Mouse (Mus musculus) heart, adult 2 months (tissue): ENCODE measurements at regions not wholly inside any gene's neighbourhood (a gene's known extent, or its start where the extent isn't known, plus 50 kb on each side); places are given as distances from the start of the nearest gene placed in this dataset.

Source experiments
- DNase-seq, 2 experiments: peaks; one replicate each; pipeline ENCODE4 v3.0.0; 2021
- H3K27ac ChIP-seq: fragments of 200-600 bp; 2 replicates; pipeline ENCODE4 v1.8.1; 2022
- H3K27me3 ChIP-seq: fragments of 200-500 bp; 2 replicates; pipeline ENCODE4 v1.6.1; 2012; ENCODE audit warnings: mild to moderate bottlenecking, low read length, inconsistent platforms, mixed read lengths; ENCODE audit not compliant: control insufficient read depth, insufficient read depth
- H3K36me3 ChIP-seq: fragments of 200-500 bp; 2 replicates; pipeline ENCODE4 v1.6.1; 2012; ENCODE audit warnings: low read length, inconsistent platforms; ENCODE audit not compliant: control insufficient read depth, insufficient read depth
- H3K4me1 ChIP-seq: fragments of 200-500 bp; 2 replicates; pipeline ENCODE4 v1.6.1; 2011; ENCODE audit warnings: low read length; ENCODE audit not compliant: control insufficient read depth, insufficient read depth
- H3K4me3 ChIP-seq: fragments of 200-600 bp; 2 replicates; pipeline ENCODE4 v1.8.1; 2022
- H3K79me2 ChIP-seq: fragments of 200-500 bp; replicated peaks from 2 replicates; pipeline ENCODE4 v1.6.1; 2012; ENCODE audit warnings: mild to moderate bottlenecking, inconsistent platforms, low read length, moderate library complexity, mixed read lengths; ENCODE audit not compliant: control insufficient read depth, insufficient read depth
- H3K9ac ChIP-seq: fragments of 200-500 bp; 2 replicates; pipeline ENCODE4 v1.6.1; 2012; ENCODE audit warnings: low read depth, mild to moderate bottlenecking, control low read depth, inconsistent platforms, low read length, mixed read lengths
- CTCF ChIP-seq: fragments of 200-600 bp; IDR thresholded peaks from 2 replicates; pipeline ENCODE4 v1.8.1; 2022; ENCODE audit warnings: antibody characterized with exemption, mild to moderate bottlenecking, moderate library complexity
- EP300 ChIP-seq: fragments of 200-500 bp; IDR thresholded peaks from 2 replicates; pipeline ENCODE4 v1.6.1; 2011; ENCODE audit warnings: low read depth, low read length, control low read depth; ENCODE audit not compliant: insufficient read depth
- POLR2A ChIP-seq: fragments of 200-500 bp; IDR thresholded peaks from 2 replicates; pipeline ENCODE4 v1.6.1; 2011; ENCODE audit warnings: mild to moderate bottlenecking, low read depth, low read length, control low read depth; ENCODE audit not compliant: insufficient read depth
- WGBS: fragments of 180-500 bp; shearing (Covaris S2); methylation state at CpG from one replicate; pipeline ENCODE4 v1.1.7; 2018; 5-methylcytosine and 5-hydroxymethylcytosine counted together
- intact Hi-C: fragments of 180-260 bp; cut with DNase I; formaldehyde crosslinking; loops from one replicate; pipeline ENCODE4 v1.15.1; 2025

- Histone ChIP-seq H3K4me1 (no peaks in the 10 kb centered on the region), H3K9ac (no peak overlapping the region), H3K4me3 (no peak overlapping the region), H3K36me3 (no peaks in the 10 kb centered on the region), H3K27me3 (no peaks in the 10 kb centered on the region), H3K79me2 (peaks cover 2% of the 10 kb centered on the region; the same call in 1 of the 2 replicates), H3K27ac (no peak overlapping the region)
- WGBS = 57% methylated on average over 2 of the region's 2 CpGs
- no peak for DNase-seq
- intact Hi-C loops = no loop called here
- TF ChIP-seq EP300 (no peak), POLR2A (no peak), CTCF (no peak)
Observed at GRCm38 (mm10) chr17:51646416-51646815, 186.7 kb downstream of the Satb1 start.

- no peak overlapping the region for H3K9ac ChIP-seq
- H3K4me1 ChIP-seq = no peaks in the 10 kb centered on the region
- H3K27me3 ChIP-seq = no peaks in the 10 kb centered on the region
- intact Hi-C loops = no loop called here
- no peak overlapping the region for H3K27ac ChIP-seq
- H3K4me3 ChIP-seq = no peak overlapping the region
- TF ChIP-seq POLR2A (no peak), CTCF (no peak), EP300 (no peak)
- peaks cover 2% of the 10 kb centered on the region; the same call in 1 of the 2 replicates for H3K79me2 ChIP-seq
- no peaks in the 10 kb centered on the region for H3K36me3 ChIP-seq
- WGBS = 68% methylated on average over 1 of the region's 1 CpGs
- no peak for DNase-seq
Observed at GRCm38 (mm10) chr17:51645866-51646265, 187.2 kb downstream of the Satb1 start.

GRCm38 (mm10) chr17:51642682-51643081 lies 190.4 kb downstream of the Satb1 start:
- no peak for DNase-seq
- intact Hi-C loops = no loop called here
- TF ChIP-seq EP300 (no peak), CTCF (no peak), POLR2A (no peak)

GRCm38 (mm10) chr17:51635913-51636312 lies 197.2 kb downstream of the Satb1 start:
- H3K36me3 ChIP-seq = no peaks in the 10 kb centered on the region
- intact Hi-C loops = no loop called here
- no peak overlapping the region for H3K27ac ChIP-seq
- H3K27me3 ChIP-seq = no peaks in the 10 kb centered on the region
- H3K79me2 ChIP-seq = no peaks in the 10 kb centered on the region
- H3K9ac ChIP-seq = no peak overlapping the region
- 81% methylated on average over 4 of the region's 4 CpGs for WGBS
- no peak for DNase-seq
- TF ChIP-seq EP300 (no peak), CTCF (no peak), POLR2A (no peak)
- H3K4me3 ChIP-seq = no peak overlapping the region
- no peaks in the 10 kb centered on the region for H3K4me1 ChIP-seq

More at GRCm38 (mm10) chr17:51642682-51643081, 190.4 kb downstream of the Satb1 start:
- no peaks in the 10 kb centered on the region for H3K4me1 ChIP-seq
- no peaks in the 10 kb centered on the region for H3K36me3 ChIP-seq
- H3K79me2 ChIP-seq = no peaks in the 10 kb centered on the region
- H3K9ac ChIP-seq = no peak overlapping the region
- no peaks in the 10 kb centered on the region for H3K27me3 ChIP-seq
- 73% methylated on average over 2 of the region's 2 CpGs for WGBS
- H3K4me3 ChIP-seq = no peak overlapping the region
- no peak overlapping the region for H3K27ac ChIP-seq

GRCm38 (mm10) chr17:51631574-51631973 lies 201.5 kb downstream of the Satb1 start:
- Histone ChIP-seq H3K27ac (no peak overlapping the region), H3K27me3 (no peaks in the 10 kb centered on the region), H3K79me2 (no peaks in the 10 kb centered on the region), H3K4me1 (no peaks in the 10 kb centered on the region), H3K4me3 (no peak overlapping the region), H3K9ac (no peak overlapping the region), H3K36me3 (no peaks in the 10 kb centered on the region)
- 51% methylated on average over 2 of the region's 2 CpGs for WGBS
- intact Hi-C loops = no loop called here
- DNase-seq = no peak
- TF ChIP-seq EP300 = no peak

GRCm38 (mm10) chr17:51620528-51620927 lies 212.6 kb downstream of the Satb1 start:
- intact Hi-C loops = no loop called here
- H3K9ac ChIP-seq = no peak overlapping the region
- no peaks in the 10 kb centered on the region for H3K36me3 ChIP-seq
- no peaks in the 10 kb centered on the region for H3K27me3 ChIP-seq
- H3K4me3 ChIP-seq = no peak overlapping the region
- no peaks in the 10 kb centered on the region for H3K4me1 ChIP-seq
- WGBS = 49% methylated on average over 3 of the region's 3 CpGs
- no peak for DNase-seq
- H3K79me2 ChIP-seq = no peaks in the 10 kb centered on the region
- TF ChIP-seq EP300 (no peak), CTCF (no peak), POLR2A (no peak)
- no peak overlapping the region for H3K27ac ChIP-seq

GRCm38 (mm10) chr17:51585263-51585662 lies 247.8 kb downstream of the Satb1 start:
- Histone ChIP-seq H3K27me3 (no peaks in the 10 kb centered on the region), H3K36me3 (no peaks in the 10 kb centered on the region), H3K4me1 (peaks cover 3% of the 10 kb centered on the region; the same call in 1 of the 2 replicates), H3K27ac (no peak overlapping the region), H3K9ac (no peak overlapping the region), H3K79me2 (no peaks in the 10 kb centered on the region), H3K4me3 (no peak overlapping the region)
- no peak for TF ChIP-seq EP300
- TF ChIP-seq POLR2A = no peak
- no peak for TF ChIP-seq CTCF
- WGBS = 58% methylated on average over 1 of the region's 1 CpGs
- no peak for DNase-seq
- intact Hi-C loops = no loop called here
